Mouse (Mus musculus): ENCODE results near the gene Hspb9. TPM values are rescaled to one million over a fixed set of nuclear protein-coding genes. Genes with fewer than 3 reads are reported as not detected.

Gene Hspb9
- polyA plus RNA-seq, 1 experiment from 2014 or later = not detected

GRCm38 (mm10) chr11:100762831-100763230 lies 49.2 kb downstream of the Hspb9 start, which contains the start of gene Hcrt:
Gene Hcrt (minus strand): TSS chr11:100762931.
- Histone ChIP-seq H3K9ac (peak within 1 kb of the TSS; percentile 40), H3K27me3 (peaks cover 35% of the 10 kb centered on the region), H3K4me3 (peak within 1 kb of the TSS; percentile 51), H3K9me3 (replicated peaks) (no peaks in the 10 kb centered on the region), H3K27ac (no peak within 1 kb of the TSS), H3K36me3 (no peaks in the 10 kb centered on the region), H3K4me2 (peak within 1 kb of the TSS; percentile 77), H3K4me1 (replicated peaks) (peaks cover 14% of the 10 kb centered on the region)
- 87% methylated on average over 7 of the region's 7 CpGs for WGBS
- ATAC-seq (replicated peaks; ENCODE audit: insufficient number of reproducible peaks, insufficient read depth, low FRiP score, low read depth) = no peak

Other genes starting within 250 kb of the Hspb9 start
- 6.9 and 8.7 TPM in 2 replicates for gene Klhl11, start 241.1 kb upstream of the Hspb9 start, polyA plus RNA-seq (2015; fragmentation: Nextera tagmentation; extraction: Ambion mirVana)
- 49.5 and 76.6 TPM in 2 replicates for gene Acly, start 185.8 kb upstream of the Hspb9 start, polyA plus RNA-seq (2015; fragmentation: Nextera tagmentation; extraction: Ambion mirVana)
- gene Ttc25, start 168.2 kb upstream of the Hspb9 start, polyA plus RNA-seq (2015; fragmentation: Nextera tagmentation; extraction: Ambion mirVana) = 0.66 TPM in 2 replicates
- 17.4 and 27.6 TPM in 2 replicates for gene Cnp, start 138.9 kb upstream of the Hspb9 start, polyA plus RNA-seq (2015; fragmentation: Nextera tagmentation; extraction: Ambion mirVana)
- gene Nkiras2, start 94.6 kb upstream of the Hspb9 start, polyA plus RNA-seq (2015; fragmentation: Nextera tagmentation; extraction: Ambion mirVana) = 59.8 and 70.3 TPM in 2 replicates
- gene Dnajc7, start 93.7 kb upstream of the Hspb9 start, polyA plus RNA-seq (2015; fragmentation: Nextera tagmentation; extraction: Ambion mirVana) = 184 and 206 TPM in 2 replicates
- gene Zfp385c, start 21.4 kb upstream of the Hspb9 start, polyA plus RNA-seq (2015; fragmentation: Nextera tagmentation; extraction: Ambion mirVana) = 0.09 and 0.16 TPM in 2 replicates
- 1.5 and 2.1 TPM in 2 replicates for gene Dhx58, start 9.6 kb upstream of the Hspb9 start, polyA plus RNA-seq (2015; fragmentation: Nextera tagmentation; extraction: Ambion mirVana)
- gene Kat2a, start 1.4 kb upstream of the Hspb9 start, polyA plus RNA-seq (2015; fragmentation: Nextera tagmentation; extraction: Ambion mirVana) = 26.5 and 36.7 TPM in 2 replicates
- 13.0 and 16.2 TPM in 2 replicates for gene Rab5c, start 24.4 kb downstream of the Hspb9 start, polyA plus RNA-seq (2015; fragmentation: Nextera tagmentation; extraction: Ambion mirVana)
- gene Kcnh4, start 46.1 kb downstream of the Hspb9 start, polyA plus RNA-seq (2015; fragmentation: Nextera tagmentation; extraction: Ambion mirVana) = 0.10 TPM in 1 of 2 replicates, not detected in the other
- not detected in 2 replicates for gene Hcrt, start 49.1 kb downstream of the Hspb9 start, polyA plus RNA-seq (2015; fragmentation: Nextera tagmentation; extraction: Ambion mirVana)
- gene Ghdc, start 57.1 kb downstream of the Hspb9 start, polyA plus RNA-seq (2015; fragmentation: Nextera tagmentation; extraction: Ambion mirVana) = 5.5 and 8.1 TPM in 2 replicates
- 25.3 and 34.6 TPM in 2 replicates for gene Stat5b, start 136.9 kb downstream of the Hspb9 start, polyA plus RNA-seq (2015; fragmentation: Nextera tagmentation; extraction: Ambion mirVana)
- gene Stat5a, start 145.5 kb downstream of the Hspb9 start, polyA plus RNA-seq (2015; fragmentation: Nextera tagmentation; extraction: Ambion mirVana) = 6.1 and 11.9 TPM in 2 replicates
- gene Stat3, start 225.7 kb downstream of the Hspb9 start, polyA plus RNA-seq (2015; fragmentation: Nextera tagmentation; extraction: Ambion mirVana) = 50.6 and 60.8 TPM in 2 replicates